Mouse (Mus musculus): Measurements from ENCODE around the gene Zfp426. TPM values are rescaled to one million over a fixed set of nuclear protein-coding genes. Genes with fewer than 3 reads are reported as not detected.

The Zfp426 gene
- polyA plus RNA-seq, 1 experiment from 2014 or later: 30.1 TPM

DNA sequence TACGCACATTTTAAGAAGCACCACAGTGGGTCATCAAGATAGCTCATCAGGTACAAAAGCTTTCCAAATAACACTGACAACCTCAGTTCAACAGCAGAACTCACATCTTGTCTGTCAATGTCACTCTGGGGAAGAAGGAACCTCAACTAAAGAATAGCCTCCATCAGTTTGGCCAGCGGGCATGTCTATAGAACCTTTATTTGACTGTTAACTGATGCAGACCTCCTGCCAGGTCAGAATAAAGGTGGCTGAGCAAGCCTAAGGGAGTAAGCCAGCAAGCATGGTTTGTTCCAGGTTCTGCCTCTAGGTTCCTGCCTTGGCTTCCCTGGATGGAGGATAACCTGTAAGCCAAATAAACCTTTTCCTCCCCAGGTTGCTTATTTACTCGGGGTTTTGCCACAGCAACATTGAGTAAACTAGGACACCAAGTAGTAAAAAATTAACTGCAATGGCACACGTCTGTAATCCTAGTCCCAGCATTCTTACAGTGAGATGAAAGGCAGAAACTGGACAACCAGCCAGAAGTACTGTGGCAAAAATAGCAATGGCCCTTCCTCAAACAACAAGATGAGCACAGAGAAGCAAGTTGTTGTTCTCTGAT, 49.3 kb downstream of the Zfp426 start:
- Histone ChIP-seq H3K36me3 (ENCODE audit: poor library complexity, severe bottlenecking) (peaks cover 82% of the 10 kb centered on the region), H3K27me3 (no peaks in the 10 kb centered on the region), H3K4me1 (no peaks in the 10 kb centered on the region), H3K9me3 (replicated peaks) (no peaks in the 10 kb centered on the region; the same call in 1 of the 2 replicates), H3K4me3 (no peak overlapping the region), H3K9ac (no peak overlapping the region), H3K27ac (no peak overlapping the region), H3K4me2 (no peak overlapping the region)
- no peak for ATAC-seq
- WGBS: 86% methylated on average over 4 of the region's 4 CpGs

DNA sequence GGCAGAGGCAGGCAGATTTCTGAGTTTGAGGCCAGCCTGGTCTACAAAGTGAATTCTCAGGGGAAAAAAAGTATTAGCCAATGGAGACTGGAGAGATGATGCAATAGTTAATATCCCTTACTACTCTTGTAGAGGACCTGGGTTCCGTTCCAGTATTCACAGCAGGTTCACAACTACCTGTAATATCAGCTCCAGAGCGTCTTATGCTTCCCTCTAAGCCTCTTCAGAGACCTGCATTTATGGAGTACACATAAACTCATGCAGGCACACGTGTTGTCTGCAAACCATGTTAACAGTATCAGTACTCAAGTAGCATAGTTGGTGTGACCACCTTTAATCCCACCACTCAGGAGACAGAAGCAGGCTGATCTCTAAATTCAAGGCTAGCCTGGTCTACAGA, 62.5 kb downstream of the Zfp426 start:
- no peak for ATAC-seq
- Histone ChIP-seq H3K4me2 (no peak overlapping the region), H3K27me3 (no peaks in the 10 kb centered on the region), H3K4me1 (no peaks in the 10 kb centered on the region), H3K9me3 (replicated peaks) (0 out of 2 replicates have a peak, but pooled peaks cover under 1% of the 10 kb centered on the region), H3K4me3 (no peak overlapping the region), H3K27ac (no peak overlapping the region), H3K36me3 (ENCODE audit: poor library complexity, severe bottlenecking) (peaks cover 8% of the 10 kb centered on the region), H3K9ac (no peak overlapping the region)
- WGBS: 88% methylated on average over 3 of the region's 3 CpGs

Other genes starting within 250 kb of the Zfp426 start
- not detected in 2 replicates for gene Olfr39, start 210.4 kb downstream of the Zfp426 start, polyA plus RNA-seq (2015; fragmentation: Nextera tagmentation; extraction: Ambion mirVana)
- gene Olfr873, start 194.2 kb downstream of the Zfp426 start, polyA plus RNA-seq (2015; fragmentation: Nextera tagmentation; extraction: Ambion mirVana): not detected in 2 replicates
- gene Olfr18, start 156.7 kb downstream of the Zfp426 start, polyA plus RNA-seq (2015; fragmentation: Nextera tagmentation; extraction: Ambion mirVana): 0.15 TPM in 1 of 2 replicates, not detected in the other
- 48.8 and 49.0 TPM in 2 replicates for gene Zfp560, start 107.6 kb downstream of the Zfp426 start, polyA plus RNA-seq (2015; fragmentation: Nextera tagmentation; extraction: Ambion mirVana)
- gene Zfp26, start 32.6 kb downstream of the Zfp426 start, polyA plus RNA-seq (2015; fragmentation: Nextera tagmentation; extraction: Ambion mirVana): 22.3 and 23.8 TPM in 2 replicates
- gene Zfp266, start 28.7 kb upstream of the Zfp426 start, polyA plus RNA-seq (2015; fragmentation: Nextera tagmentation; extraction: Ambion mirVana): 158 TPM in 2 replicates
- gene Zfp846, start 88.5 kb upstream of the Zfp426 start, polyA plus RNA-seq (2015; fragmentation: Nextera tagmentation; extraction: Ambion mirVana): 37.0 and 37.1 TPM in 2 replicates
- gene Ubl5, start 150.1 kb upstream of the Zfp426 start, polyA plus RNA-seq (2015; fragmentation: Nextera tagmentation; extraction: Ambion mirVana): 533 and 604 TPM in 2 replicates
- gene Fbxl12, start 152.0 kb upstream of the Zfp426 start, polyA plus RNA-seq (2015; fragmentation: Nextera tagmentation; extraction: Ambion mirVana): 15.0 and 15.4 TPM in 2 replicates
- gene Pin1, start 159.3 kb upstream of the Zfp426 start, polyA plus RNA-seq (2015; fragmentation: Nextera tagmentation; extraction: Ambion mirVana): 64.8 and 68.3 TPM in 2 replicates

Data from forebrain, embryonic 13.5 days (tissue).